Mouse (Mus musculus) urinary bladder, adult 2 months (tissue): ENCODE measurements around the gene Tmprss3. TPM values are rescaled to one million over a fixed set of nuclear protein-coding genes. Genes with fewer than 3 reads are reported as not detected.
A peak's percentile ranks its signal among the peaks of the same experiment; 100 is the strongest.

Experiments
- DNase-seq: peaks from one replicate; pipeline ENCODE4 v3.0.0; 2022; ENCODE audit warnings: low spot score
- polyA plus RNA-seq: library from polyadenylated mRNA; depleted of rRNA; stranded (reverse); fragments of >200 nt; gene quantifications from 2 replicates; pipeline ENCODE4 v1.2.3, GENCODE M21; 2012

The Tmprss3 gene
- polyA plus RNA-seq, 1 experiment, result 0.08 TPM

DNA sequence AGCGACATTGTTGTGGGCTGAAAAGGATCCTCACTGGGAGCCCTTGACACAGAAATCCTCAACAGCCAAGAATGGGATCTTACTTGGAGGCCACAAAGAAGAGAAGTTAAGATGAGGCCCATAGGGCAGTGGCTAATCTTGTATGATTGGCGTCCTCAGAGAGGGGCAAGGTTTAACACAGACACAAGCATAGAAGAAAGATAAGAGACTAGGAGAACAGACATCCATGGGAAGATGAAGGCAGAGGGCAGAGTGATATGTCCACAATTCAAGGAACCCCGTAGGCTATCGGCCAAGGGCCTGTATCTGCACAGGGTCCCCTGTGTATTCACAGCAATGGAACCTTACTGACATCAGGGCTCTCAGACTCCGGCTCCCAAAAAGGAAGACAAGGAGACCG is 3.6 kb downstream of the Tmprss3 start:
- no peak for DNase-seq

DNA sequence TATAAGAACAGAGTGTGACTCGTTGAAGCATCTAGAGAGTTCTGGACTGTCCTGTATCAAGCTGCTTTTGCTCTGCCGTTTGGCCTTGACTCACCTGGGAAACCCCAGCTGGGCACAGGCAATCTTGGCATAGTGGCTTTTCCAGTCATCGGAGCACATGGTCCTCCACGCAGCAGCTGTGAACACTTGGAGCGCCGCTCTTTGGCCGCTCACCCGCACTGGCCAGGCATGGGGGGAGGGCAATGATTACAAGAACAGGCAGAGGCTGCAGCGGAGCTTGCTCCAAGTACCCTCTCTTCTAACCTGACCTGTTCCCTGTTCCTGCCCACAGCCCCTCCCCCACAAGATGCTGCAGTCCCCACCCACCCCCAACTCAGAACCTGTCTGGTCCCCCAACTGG is 5.4 kb downstream of the Tmprss3 start:
- no peak for DNase-seq

DNA sequence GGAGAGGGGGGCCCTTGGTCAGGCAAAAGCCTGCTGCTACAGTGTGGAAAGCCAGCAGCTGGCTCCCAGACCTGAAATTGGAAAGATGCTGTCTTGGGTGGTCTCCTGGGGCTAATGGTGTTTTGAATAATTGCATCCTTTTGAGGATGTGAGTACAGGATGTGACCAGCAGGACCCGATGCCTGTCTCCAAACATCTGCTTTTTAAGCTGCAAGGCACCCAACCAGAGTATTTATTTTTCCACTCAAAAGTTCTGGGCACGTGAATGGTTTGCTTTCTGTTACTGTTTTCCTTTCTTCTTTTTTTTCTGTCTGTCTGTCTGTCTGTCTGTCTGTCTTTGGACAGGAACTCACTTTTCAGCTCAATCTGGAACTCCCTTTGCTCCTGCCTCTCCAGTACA is 6.1 kb downstream of the Tmprss3 start:
- no peak for DNase-seq

DNA sequence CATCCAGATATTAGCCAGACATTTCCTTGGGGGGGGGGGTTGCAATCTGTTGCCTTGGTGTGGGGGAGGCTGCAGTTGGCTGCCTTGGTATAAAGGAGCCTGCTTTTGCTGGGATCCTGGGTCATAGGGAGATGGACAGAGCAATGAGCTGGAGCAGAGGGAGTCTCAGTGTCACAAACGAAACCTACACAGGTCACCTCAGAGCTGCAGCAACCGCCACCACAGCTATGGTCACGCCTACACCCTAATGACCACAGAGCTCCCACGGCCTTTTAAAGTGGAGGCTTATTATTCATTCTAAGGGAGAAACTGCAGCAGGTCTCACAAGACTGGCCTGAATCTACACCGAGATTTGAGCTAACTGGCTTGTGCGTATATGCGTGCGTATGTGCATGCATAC is 7.0 kb downstream of the Tmprss3 start:
- no peak for DNase-seq

DNA sequence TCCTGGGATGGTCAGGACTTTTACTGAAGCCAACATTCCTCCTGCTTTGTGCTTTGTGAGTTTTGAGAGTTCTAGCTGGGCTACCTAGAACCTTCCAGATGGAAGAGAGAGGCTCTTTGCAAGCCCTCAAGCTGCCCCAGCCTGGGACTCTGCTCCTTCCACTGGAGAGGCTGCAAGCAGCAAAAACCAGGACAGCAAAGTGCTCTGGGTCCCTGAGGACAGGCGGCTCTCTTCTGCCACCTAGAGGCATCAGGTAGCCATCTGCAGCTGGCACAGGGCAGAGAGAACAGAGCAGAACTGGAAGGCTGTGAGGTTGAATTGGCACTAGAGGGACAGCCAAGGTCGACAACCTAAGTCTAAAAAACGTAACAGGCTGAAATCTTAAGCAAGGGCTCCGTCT is 11.4 kb downstream of the Tmprss3 start:
- DNase-seq, result peak; percentile 43

DNA sequence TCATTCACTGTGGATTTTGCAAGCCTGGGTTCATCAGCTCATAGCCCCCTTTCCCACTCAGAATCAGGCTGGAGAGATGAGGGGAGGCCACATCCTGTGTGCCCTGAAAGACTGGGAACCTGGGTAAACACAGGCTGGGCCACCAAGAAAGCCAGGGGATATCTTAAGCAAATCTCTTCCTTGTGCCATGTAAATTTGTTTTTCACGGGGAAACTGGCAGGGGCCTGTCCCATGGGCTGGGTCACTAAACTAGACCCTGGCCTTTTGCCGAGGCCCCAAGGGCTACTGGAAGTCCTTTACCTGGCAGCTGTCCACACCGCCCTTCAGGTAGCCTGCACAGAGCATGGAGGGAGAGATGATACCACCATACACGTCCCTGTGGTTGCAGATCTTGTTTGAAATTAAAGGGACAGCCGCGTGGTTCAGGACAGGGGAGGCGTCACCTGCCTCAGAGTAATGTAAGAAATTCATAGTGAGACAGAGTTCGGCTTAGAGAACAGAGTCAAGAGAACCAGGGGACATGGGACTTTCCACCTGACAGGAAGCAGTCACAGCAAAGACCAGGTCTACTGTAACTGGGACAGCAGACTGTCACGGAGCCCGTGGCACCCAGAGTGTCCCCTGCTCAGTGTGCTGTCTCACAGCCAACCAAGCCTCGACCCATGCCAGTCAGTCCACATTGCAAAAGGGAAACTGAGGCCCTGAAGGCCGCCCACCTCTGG is 14.3 kb downstream of the Tmprss3 start:
- no peak for DNase-seq

DNA sequence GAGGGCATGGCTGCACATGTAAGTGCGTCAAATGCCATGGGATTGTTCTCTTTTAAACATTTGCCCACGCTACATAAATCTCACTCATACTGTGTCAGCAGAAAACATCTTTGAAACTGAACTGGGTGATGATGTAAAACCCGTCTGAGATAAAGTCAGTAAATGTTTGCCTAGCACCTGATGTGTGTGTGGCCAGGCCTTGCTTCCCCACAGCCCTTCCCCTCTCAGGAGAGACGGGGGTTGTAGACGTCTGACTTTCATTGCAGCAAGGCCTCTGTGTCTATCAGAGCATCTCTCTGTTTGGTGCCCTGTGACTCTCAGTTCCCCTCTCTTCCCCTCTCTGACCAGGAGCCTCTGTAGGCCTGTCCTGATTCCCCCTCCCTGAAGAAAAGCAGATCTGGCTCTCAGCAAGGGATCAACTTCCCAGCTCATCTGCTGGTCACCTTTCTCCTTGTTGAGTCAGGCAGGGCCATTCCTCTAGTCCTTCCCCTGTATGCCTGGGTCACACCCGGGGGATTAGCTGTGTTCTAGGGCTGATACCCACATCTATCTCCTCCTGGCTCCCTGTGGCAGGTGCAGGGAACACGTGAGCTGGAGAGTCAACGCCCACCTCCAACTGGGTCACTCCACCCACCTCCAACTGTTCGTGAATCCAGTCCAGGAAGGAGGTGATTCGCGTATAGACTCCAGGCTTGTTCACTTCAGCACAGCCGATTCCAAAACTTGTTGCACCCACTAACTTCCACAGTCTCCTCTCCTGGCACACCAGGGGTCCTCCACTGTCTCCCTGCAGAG is 15.4 kb downstream of the Tmprss3 start:
- no peak for DNase-seq

DNA sequence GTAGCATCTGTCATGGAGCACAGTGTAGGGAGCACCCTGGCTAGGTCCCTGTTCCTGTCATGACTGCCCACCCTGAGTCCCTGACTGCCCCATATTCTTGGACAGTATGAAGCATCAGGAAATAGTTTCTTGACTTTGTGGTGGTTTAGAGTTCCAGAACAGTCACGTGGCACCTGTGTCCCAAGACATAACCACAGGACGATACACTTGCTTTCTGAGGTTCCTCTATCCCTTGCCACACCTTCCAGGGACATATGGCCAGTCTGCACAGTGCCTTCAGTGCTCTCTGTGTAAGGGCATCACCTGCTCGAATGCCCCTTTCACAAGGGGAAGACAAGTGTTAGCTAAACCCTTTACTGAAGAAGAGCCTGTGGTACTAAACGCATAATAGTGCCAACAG is 17.3 kb downstream of the Tmprss3 start:
- DNase-seq, result no peak

DNA sequence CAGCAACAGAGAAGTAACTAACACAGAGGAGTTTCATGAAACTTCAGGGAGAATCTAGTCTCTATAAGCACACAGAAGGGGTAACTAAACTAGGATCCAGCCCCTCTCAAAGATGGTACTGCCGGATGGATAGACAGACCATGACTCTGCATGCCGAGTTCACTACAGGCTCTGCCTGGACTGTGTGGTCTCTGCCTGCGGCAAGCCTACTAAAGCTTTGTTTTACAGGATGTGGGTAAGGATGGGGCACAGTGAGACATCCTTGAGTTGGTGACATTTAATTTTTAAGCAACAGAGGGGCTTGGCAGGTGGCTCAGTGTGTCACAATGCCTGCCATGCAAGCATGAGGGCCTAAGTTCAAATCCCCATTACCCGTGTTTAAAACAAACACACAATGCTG is 22.5 kb downstream of the Tmprss3 start:
- DNase-seq, result no peak

DNA sequence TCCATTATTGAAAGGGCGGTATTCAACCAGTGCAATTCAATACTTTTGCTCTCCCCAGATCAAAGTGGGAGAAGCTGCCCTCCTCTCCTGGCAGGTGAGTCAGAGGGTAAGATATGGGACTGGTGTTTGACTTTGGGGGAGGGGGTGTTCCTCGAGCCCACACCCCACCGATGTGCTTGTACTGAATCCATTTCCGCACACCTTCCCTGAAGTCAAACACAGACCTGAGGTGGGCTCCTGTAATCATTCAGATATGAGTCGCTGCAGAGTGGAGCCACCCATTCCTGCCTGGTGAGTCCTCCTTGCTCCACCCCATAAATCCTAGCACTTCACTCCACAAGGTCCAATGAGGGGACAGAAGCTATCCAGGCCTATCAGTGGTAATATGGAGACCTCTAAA is 29.0 kb downstream of the Tmprss3 start:
- no peak for DNase-seq

DNA sequence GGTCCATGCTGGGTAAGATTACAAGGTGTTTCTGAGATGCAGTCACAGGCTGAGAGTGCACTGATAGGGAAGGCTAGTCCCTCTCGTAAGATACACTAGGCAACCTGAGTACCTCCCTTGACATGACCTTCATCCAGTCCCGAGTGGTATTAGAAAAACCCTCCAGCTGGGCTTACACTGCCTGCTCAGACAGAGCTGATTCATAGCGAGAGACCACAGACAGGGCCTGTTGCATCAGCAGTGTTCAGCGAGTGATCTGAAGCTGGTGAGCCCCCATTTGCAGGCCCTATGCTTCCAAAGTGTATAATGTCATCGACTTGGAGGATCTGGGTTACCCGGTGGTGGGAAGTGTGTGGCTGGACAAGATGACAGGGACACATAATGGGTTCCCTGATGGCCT is 33.6 kb downstream of the Tmprss3 start, which contains the start of gene Tff1:
Tff1 (minus strand) TSS at position 151 of the 400 bp plus-strand sequence.
- no peak for DNase-seq

DNA sequence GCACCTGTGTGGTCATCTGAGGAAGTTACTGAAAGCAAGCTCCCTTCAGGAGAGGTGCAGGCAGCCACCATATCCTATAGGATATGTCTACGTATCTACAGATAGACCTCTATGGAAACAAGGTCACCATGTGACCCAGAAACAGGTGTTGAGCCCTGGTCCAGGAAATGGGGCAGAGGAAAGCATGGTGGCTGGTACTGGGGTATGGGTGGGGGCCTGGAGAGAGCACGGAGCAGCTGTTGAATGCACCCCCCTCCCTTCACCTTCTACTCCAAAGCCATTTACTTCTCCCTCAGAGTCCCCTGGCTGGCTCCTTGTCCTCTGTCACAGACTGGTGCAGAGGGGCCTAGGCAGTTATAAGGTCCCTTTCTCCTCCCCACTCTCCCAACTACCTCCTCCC is 35.0 kb downstream of the Tmprss3 start:
- DNase-seq, result no peak

DNA sequence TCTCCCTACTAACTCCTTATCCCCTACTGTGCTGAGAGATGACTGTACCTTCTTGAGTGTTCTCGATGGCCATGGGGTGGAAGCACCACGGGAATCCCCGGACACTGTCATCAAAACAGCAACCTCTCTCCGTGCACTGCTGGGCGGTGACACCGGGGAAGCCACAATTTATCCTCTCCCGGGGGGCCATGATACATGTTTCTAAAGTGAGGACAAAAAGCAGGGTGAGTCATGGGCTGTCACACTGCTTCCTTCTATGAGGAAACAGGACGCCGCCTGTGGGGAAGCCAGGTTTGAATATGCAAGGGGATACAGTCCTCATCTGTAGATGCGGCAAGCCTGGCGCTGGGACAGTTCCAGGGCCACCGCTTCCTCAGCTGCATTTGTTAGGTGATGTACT is 36.2 kb downstream of the Tmprss3 start:
- no peak for DNase-seq

DNA sequence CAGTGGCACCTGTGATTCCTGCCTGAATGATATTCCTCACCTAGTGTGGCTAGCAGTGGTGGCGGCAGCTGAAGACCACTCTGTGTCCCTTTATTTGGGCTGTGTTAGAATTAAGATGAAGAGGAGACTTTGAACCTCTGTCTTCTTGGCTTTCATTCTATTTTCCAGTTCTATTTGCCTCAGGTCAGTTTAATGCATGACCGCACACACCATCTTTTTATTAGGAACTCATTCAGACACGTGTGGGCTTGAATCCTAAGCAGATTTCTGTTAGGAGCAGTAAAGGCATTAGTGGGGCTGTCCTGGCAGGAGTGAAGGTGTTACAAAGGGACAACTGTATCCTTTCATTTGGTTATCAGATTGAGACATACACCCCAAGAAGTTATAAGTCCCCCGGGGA is 38.5 kb downstream of the Tmprss3 start:
- DNase-seq, result no peak

DNA sequence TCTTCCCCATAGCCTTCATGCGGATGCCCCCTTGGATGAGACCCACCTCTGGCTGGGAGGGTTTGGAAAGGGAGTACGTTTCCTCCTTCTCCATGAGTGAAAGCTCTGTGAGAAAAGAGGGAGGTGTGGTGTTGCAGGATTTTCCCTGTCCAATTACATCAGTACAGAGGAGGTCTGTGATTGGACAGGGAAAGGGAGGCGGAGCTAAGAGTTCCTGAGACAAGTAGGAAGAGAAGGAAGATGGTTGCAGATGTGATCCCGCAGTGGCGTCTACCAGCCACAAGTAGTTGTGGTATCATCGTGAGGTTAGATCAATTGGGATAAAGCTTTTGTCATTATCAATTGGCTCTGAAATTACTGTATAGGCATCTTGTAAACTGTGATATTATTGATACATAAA is 40.9 kb downstream of the Tmprss3 start:
- no peak for DNase-seq

DNA sequence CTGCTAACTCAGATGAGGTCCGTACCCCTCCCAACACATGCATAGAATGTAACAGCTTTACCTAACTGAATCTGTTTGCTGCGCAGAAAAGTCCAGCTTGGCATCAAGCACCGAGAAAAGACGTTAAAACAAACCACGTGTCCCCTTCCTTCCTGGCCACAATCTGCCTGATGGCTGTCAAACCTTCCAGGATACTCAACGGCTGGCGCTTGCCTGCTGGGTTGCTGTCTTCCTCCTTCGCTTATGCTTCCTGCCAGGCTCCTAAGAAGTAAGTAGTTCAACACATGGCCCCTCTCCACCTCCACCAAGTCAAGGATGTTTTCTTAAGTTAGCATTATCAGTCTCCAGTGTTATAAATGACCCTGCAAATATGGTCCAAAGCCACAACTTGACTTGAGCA is 45.0 kb downstream of the Tmprss3 start:
- no peak for DNase-seq

DNA sequence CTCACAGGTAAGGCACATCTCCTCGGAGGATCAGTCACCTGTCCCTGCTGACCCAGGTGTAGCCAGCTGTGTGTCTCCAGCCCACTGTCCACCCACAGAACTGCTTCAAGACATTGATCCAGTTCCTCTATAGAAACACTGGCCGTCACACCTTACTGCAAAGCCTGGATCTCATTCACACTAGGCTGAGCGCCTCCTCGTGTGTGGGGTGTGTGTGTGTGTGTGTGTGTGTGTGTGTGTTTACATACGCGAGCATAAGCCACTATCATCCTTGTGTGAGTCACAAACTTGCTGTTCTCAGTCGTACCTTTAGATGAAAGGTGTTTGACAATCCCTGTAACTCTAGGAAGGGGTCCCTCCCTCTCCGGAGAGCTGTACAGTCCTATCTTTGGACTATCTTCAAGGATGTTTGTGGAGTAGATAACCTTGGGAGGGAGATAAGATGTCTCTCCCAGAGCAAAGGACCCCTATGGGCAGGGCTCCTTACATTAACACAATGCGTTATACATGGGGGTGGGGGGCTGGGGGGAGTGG is 45.7 kb downstream of the Tmprss3 start:
- no peak for DNase-seq

DNA sequence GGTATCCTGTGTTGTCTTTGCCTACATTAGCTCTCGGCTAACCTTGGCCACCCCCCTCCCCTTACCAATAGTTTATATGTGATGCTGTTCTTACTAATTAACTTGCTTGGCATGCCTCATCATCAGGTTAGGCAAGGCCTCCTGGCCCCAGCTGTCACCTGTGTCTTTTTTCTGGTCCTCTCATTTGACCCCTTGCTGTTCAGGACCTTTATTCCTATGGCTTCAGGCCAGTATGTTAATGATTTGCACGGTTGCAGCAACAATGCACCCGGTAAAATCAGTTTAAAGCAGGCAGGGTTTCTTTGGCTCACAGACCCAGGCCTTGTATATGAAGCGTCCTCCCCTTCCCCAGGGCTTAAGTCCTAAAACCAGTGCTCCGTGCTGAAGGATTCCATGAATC is 46.3 kb downstream of the Tmprss3 start:
- DNase-seq, result no peak

DNA sequence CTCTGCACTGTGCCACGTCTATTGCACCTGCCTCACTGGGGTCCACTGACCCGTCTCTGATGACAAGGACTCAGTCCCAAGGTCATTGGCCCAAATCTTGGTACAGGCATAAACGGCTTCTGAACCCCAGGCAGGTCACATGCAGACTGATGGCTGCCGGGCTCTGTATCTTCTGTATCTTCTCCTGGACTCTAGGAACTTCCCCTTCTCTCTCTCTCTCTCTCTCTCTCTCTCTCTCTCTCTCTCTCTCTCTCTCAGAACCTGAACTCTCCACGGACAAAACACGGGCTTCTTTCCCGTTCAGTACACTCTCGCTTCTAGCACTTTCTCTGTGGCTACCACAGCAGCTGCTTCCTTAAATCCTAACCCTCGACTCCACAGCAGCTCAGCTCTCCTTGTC is 52.8 kb downstream of the Tmprss3 start:
- DNase-seq, result no peak

DNA sequence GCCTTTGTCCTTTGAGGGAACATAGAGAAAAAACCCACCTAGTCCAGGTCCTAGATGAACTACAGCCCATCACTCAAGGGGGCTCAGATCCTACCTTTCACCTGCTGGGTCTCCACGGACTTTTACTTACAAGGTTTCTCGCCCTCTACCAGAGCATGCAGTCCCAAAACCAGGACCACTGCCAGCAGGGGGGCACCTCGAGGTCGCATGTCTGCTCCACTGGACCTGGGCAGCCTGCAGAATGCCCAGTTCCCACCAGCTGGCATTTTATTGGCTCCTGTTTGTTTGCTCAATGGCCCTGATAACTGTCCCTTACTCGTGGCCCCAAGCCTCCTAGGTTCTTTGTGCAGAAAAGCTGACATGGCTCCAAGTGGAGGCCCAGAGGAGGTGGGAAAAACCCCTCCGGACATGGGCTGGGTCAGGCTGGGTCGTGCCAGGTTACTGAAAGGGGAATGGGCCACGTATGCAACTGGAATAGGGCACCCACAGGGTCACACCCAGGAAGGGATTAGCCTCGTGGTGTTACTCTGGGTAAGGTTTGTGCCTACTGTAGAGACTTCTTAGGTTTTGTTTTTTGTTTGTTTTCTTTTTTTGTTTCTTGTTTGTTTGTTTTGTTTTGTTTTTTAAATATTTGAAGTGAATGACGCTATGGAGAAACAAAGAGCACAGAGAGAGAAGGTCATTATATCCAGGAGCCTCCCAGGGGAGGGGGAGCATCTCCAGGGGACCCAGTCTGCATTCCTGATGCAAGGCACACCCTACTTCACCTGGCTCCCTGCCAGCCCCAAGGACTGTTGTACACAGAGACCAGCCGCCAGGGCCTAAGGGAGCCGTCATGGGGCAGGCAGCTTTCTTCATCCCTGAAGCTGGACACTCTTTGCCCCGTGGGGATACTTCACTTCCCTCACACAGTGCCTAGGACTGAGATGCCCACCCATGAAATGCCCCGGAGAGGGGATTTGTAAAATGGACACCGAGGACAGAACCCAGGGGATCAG is 54.4 kb downstream of the Tmprss3 start, which contains the start of gene Tff2:
Tff2 (minus strand) TSS at position 243 of the 998 bp plus-strand sequence.
- no peak for DNase-seq

DNA sequence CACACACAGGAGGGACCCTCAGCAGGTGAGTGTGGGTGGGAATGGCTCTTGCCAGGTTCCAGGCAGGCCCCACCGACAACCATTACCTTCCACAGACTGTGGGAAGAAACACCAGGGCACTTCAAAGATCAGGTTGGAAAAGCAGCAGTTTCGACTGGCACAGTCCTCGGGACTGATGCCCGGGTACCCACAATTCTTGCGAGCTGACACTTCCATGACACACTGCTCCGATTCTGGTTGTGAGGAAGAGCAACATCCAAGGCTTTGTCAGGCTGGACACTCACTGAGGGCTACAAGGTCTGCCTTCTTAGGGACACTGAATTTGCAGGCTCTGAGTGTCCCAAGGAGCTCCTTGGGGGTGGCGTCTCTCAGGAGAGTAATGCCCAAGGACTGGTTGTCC is 56.7 kb downstream of the Tmprss3 start:
- DNase-seq, result no peak

DNA sequence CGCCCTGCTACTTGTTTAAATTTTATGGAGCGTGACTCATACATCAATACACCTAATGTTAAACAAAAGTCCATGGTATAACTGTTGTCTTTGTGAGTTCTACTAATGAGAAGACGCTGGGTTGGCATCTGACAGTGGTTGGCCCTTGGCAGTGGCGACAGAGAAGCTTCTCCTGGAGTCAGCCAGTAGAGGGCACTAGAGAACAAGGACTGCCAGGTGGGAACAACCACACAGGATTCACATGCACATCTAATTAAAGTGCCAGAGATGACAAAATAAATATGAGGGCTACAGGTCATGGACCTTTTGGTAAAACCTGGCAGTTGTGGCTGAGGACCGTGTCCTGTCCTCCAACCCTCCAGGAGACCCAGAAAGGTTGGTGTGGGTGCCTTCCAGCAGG is 60.4 kb downstream of the Tmprss3 start:
- no peak for DNase-seq
